Mouse (Mus musculus) olfactory bulb, adult 2 months (tissue): ENCODE results near the gene Armc10. TPM values are rescaled to one million over a fixed set of nuclear protein-coding genes. Genes with fewer than 3 reads are reported as not detected.
A peak's percentile ranks its signal among the peaks of the same experiment; 100 is the strongest.

Experiments
- H3K27ac ChIP-seq: fragments of 200-500 bp; 2 replicates; pipeline ENCODE4 v1.5.1; 2012; ENCODE audit warnings: low read depth, low read length; ENCODE audit not compliant: insufficient read depth
- H3K4me1 ChIP-seq: fragments of 200-500 bp; 2 replicates; pipeline ENCODE4 v1.6.1; 2012; ENCODE audit warnings: low read length; ENCODE audit not compliant: control insufficient read depth, insufficient read depth
- H3K4me3 ChIP-seq: fragments of 200-500 bp; 2 replicates; pipeline ENCODE4 v1.5.1; 2012; ENCODE audit warnings: mild to moderate bottlenecking, low read depth, low read length, moderate library complexity; ENCODE audit not compliant: insufficient read depth
- CTCF ChIP-seq: fragments of 200-500 bp; IDR thresholded peaks from 2 replicates; pipeline ENCODE4 v1.5.1; 2012; ENCODE audit warnings: low read depth, mild to moderate bottlenecking, low read length, moderate library complexity; ENCODE audit not compliant: insufficient read depth
- POLR2A ChIP-seq: fragments of 200-500 bp; IDR thresholded peaks from 2 replicates; pipeline ENCODE4 v1.6.1; 2012; ENCODE audit warnings: mild to moderate bottlenecking, low read depth, low read length, moderate library complexity; ENCODE audit not compliant: insufficient read depth
- WGBS: fragments of 180-500 bp; shearing (Covaris S2); methylation state at CpG from one replicate; pipeline ENCODE4 v1.1.7; 2018; 5-methylcytosine and 5-hydroxymethylcytosine counted together
- polyA plus RNA-seq: library from polyadenylated mRNA; stranded (reverse); fragments of >200 nt; gene quantifications from 2 replicates; pipeline ENCODE4 v1.2.4, GENCODE M21; 2012; ENCODE audit warnings: low replicate concordance; ENCODE audit not compliant: missing spikeins, insufficient read depth, insufficient read length

Gene Armc10
- polyA plus RNA-seq, 1 experiment = not detected

- no peak overlapping the region for H3K27ac ChIP-seq
- H3K4me3 ChIP-seq = no peak overlapping the region
Observed at GRCm38 (mm10) chr5:21658623-21659395, 13.2 kb downstream of the Armc10 start.

GRCm38 (mm10) chr5:21660850-21661249 is 15.2 kb downstream of the Armc10 start:
- no peak for TF ChIP-seq POLR2A
- TF ChIP-seq CTCF = no peak
- Histone ChIP-seq H3K4me3 (no peak overlapping the region), H3K4me1 (peaks cover 4% of the 10 kb centered on the region; the same call in 1 of the 2 replicates), H3K27ac (no peak overlapping the region)
- WGBS = 59% methylated on average over 6 of the region's 6 CpGs

More at GRCm38 (mm10) chr5:21658623-21659395, 13.2 kb downstream of the Armc10 start:
- peaks cover 4% of the 10 kb centered on the region; the same call in 1 of the 2 replicates for H3K4me1 ChIP-seq
- TF ChIP-seq CTCF = peak; percentile 58
- no peak for TF ChIP-seq POLR2A
- 39% methylated on average over 11 of the region's 11 CpGs for WGBS

- Histone ChIP-seq H3K4me1 (peaks cover 3% of the 10 kb centered on the region; the same call in 1 of the 2 replicates), H3K27ac (no peak overlapping the region), H3K4me3 (no peak overlapping the region)
- WGBS = 76% methylated on average over 11 of the region's 11 CpGs
- TF ChIP-seq POLR2A = no peak
- no peak for TF ChIP-seq CTCF
Observed at GRCm38 (mm10) chr5:21663081-21663480, 17.5 kb downstream of the Armc10 start.

DNA sequence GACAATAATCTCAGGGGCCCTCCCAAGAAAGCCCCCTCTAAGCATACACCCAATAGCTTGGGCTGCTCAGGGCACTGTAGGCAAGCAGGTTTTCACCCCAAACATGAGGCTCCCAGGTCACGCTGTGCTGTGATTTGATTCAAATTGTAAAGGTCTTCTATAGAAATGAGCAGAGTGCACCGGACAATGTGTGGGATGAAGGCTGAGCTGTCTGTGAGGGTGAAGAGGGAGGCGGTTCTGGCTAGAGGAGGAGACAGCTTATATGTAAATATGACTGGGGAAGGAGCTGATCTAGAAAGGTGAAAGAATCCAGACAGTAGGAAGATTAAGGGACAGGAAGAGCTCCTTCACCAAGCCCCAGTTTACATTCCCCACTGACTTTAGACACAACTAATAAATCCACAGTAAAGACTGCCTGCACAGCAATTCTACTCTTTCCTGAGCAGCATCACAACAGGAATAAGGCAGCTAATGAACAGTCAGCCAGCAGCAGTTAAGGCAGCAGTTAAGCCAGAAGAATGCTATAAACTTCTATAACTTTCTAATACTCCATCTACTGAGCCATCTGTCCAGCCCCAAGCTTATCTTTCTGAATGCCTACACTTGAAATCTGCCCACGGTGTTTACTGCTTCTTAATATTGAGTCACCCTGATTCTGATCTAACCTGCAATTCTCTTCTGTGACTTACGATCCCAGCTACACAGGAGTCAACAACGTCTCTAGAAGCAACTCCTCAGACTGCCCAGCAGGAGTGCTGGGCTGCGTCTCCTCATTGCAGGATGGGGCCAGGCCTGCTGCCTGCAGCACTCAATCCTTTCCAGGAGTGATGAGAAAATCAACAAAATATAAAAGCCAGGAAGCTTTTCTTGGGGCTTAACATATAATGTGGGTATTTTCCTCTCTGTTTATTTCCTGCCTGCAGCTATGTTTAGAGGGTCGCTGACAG is 21.9 kb downstream of the Armc10 start:
- Histone ChIP-seq H3K4me3 (no peak overlapping the region), H3K27ac (no peak overlapping the region), H3K4me1 (peaks cover 3% of the 10 kb centered on the region; the same call in 1 of the 2 replicates)
- 48% methylated on average over 8 of the region's 8 CpGs for WGBS
- TF ChIP-seq POLR2A (no peak), CTCF (no peak)

DNA sequence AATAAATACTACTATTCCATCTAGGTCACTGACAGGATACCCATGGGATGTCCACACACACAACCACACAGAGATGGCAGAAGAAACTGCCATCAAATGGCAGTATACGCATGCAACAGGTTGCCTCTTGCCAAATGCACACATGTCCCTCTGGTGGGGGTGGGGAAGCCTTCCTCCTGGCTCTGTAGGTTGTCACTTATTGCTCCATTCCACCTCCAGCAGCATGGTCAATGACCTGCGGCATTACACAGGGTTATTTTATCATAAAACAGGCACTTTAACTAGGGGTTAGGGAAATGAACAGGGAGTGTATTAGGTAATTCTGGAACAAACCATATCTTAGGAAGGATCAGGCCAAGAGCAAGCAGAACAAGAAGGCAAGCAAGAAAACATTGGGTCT is 23.7 kb downstream of the Armc10 start:
- no peak for TF ChIP-seq CTCF
- no peak for TF ChIP-seq POLR2A
- no peak overlapping the region for H3K27ac ChIP-seq
- H3K4me3 ChIP-seq = no peak overlapping the region
- H3K4me1 ChIP-seq = peaks cover 8% of the 10 kb centered on the region
- WGBS = 93% methylated on average over 2 of the region's 2 CpGs

- H3K4me1 ChIP-seq = peaks cover 5% of the 10 kb centered on the region
- no peak overlapping the region for H3K4me3 ChIP-seq
- 58% methylated on average over 23 of the region's 23 CpGs for WGBS
- no peak overlapping the region for H3K27ac ChIP-seq
- no peak for TF ChIP-seq CTCF
- TF ChIP-seq POLR2A = no peak; the same call in 1 of the 2 replicates
Observed at GRCm38 (mm10) chr5:21672812-21673635, 27.4 kb downstream of the Armc10 start.

DNA sequence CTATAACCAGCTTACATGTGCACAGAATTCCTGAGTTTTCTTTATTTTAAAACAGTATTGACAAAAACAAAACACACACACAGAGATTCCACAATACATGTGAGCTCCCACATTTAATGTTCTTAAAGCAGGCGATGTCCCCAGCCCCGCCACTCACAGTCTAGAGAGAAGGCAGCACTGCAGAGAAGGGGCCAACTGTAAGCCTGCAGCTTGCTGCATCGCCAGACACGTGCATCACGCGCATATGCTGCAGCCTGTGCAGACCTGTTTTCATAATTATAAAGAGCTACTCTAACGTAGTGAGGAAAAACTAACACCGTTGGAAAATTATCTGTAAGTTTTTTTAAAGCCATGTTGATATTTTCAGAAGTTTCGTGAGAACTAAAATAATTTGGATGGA is 28.1 kb downstream of the Armc10 start:
- Histone ChIP-seq H3K4me3 (no peak overlapping the region), H3K27ac (no peak overlapping the region), H3K4me1 (peaks cover 5% of the 10 kb centered on the region)
- WGBS = 73% methylated on average over 9 of the region's 9 CpGs
- TF ChIP-seq CTCF (no peak), POLR2A (no peak)

DNA sequence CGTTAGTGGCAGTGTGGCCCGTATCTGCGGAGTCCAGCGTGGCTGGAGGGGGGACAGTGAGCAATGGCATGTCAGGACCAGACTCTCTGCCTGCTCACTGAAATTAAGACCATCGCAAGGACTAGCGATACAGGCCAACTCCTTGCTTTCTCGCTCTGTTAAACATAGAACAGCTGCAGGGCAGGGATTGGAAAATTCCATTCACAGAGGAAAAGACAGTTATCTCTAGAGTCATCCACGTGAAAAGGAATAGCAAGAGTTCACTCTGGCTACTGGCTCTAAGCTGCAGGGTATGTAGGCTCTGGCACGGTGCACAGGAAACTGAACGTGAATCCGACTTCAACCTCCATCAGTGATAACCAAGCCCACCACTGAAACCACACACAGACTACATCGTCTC is 29.4 kb downstream of the Armc10 start:
- 85% methylated on average over 12 of the region's 12 CpGs for WGBS
- H3K27ac ChIP-seq = no peak overlapping the region
- TF ChIP-seq CTCF (no peak), POLR2A (no peak)
- peaks cover 10% of the 10 kb centered on the region for H3K4me1 ChIP-seq
- H3K4me3 ChIP-seq = no peak overlapping the region
